Mouse (Mus musculus): Measurements from ENCODE around the gene Tiam2. TPM values are rescaled to one million over a fixed set of nuclear protein-coding genes. Genes with fewer than 3 reads are reported as not detected.

Gene Tiam2
- polyA plus RNA-seq, 1 experiment from 2014 or later, result 1.2 TPM

GRCm38 (mm10) chr17:3451077-3451476 is 124.7 kb downstream of the Tiam2 start:
- Histone ChIP-seq H3K4me1 (replicated peaks; ENCODE audit: control insufficient read depth, insufficient read depth) (no peaks in the 10 kb centered on the region), H3K36me3 (ENCODE audit: control insufficient read depth, insufficient read depth, low read length) (no peaks in the 10 kb centered on the region), H3K27me3 (ENCODE audit: control insufficient read depth, insufficient read depth, low read length) (no peaks in the 10 kb centered on the region), H3K4me3 (ENCODE audit: low read depth, low read length) (no peak overlapping the region), H3K9ac (ENCODE audit: low read length) (no peak overlapping the region), H3K27ac (replicated peaks) (no peak overlapping the region), H3K9me3 (ENCODE audit: control insufficient read depth, low read length) (no peaks in the 10 kb centered on the region), H3K4me2 (replicated peaks; ENCODE audit: low read depth) (no peak overlapping the region)
- TF ChIP-seq CTCF (IDR thresholded peaks at IDR 0.05; ENCODE audit: low read depth) (peak; percentile 97), EP300 (optimal IDR thresholded peaks at IDR 0.05) (no peak)
- peak; percentile 75 for DNase-seq (ENCODE audit: low spot score)
- ATAC-seq (ENCODE audit: low FRiP score, low TSS enrichment), result peak; percentile 84
- 76% methylated on average over 2 of the region's 2 CpGs for WGBS

GRCm38 (mm10) chr17:3452571-3453311 is 126.4 kb downstream of the Tiam2 start:
- no peaks in the 10 kb centered on the region for H3K9me3 ChIP-seq (ENCODE audit: control insufficient read depth, low read length)

GRCm38 (mm10) chr17:3453946-3454345 is 127.6 kb downstream of the Tiam2 start:
- no peaks in the 10 kb centered on the region for H3K27me3 ChIP-seq (ENCODE audit: control insufficient read depth, insufficient read depth, low read length)
- H3K27ac ChIP-seq (replicated peaks), result no peak overlapping the region
- H3K4me3 ChIP-seq (ENCODE audit: low read depth, low read length), result no peak overlapping the region
- WGBS, result 26% methylated on average over 10 of the region's 10 CpGs
- H3K4me2 ChIP-seq (replicated peaks; ENCODE audit: low read depth), result no peak overlapping the region
- DNase-seq (ENCODE audit: low spot score), result no peak
- no peaks in the 10 kb centered on the region for H3K4me1 ChIP-seq (replicated peaks; ENCODE audit: control insufficient read depth, insufficient read depth)
- H3K9me3 ChIP-seq (ENCODE audit: control insufficient read depth, low read length), result no peaks in the 10 kb centered on the region
- no peak overlapping the region for H3K9ac ChIP-seq (ENCODE audit: low read length)
- ATAC-seq (ENCODE audit: low FRiP score, low TSS enrichment), result no peak
- no peaks in the 10 kb centered on the region for H3K36me3 ChIP-seq (ENCODE audit: control insufficient read depth, insufficient read depth, low read length)
- TF ChIP-seq EP300 (optimal IDR thresholded peaks at IDR 0.05) (no peak), CTCF (IDR thresholded peaks at IDR 0.05; ENCODE audit: low read depth) (no peak)

More at GRCm38 (mm10) chr17:3452571-3453311, 126.4 kb downstream of the Tiam2 start:
- no peak for DNase-seq (ENCODE audit: low spot score)
- Histone ChIP-seq H3K9ac (ENCODE audit: low read length) (no peak overlapping the region), H3K4me3 (ENCODE audit: low read depth, low read length) (no peak overlapping the region), H3K4me1 (replicated peaks; ENCODE audit: control insufficient read depth, insufficient read depth) (no peaks in the 10 kb centered on the region), H3K36me3 (ENCODE audit: control insufficient read depth, insufficient read depth, low read length) (no peaks in the 10 kb centered on the region), H3K27me3 (ENCODE audit: control insufficient read depth, insufficient read depth, low read length) (no peaks in the 10 kb centered on the region), H3K27ac (replicated peaks) (no peak overlapping the region), H3K4me2 (replicated peaks; ENCODE audit: low read depth) (no peak overlapping the region)
- TF ChIP-seq EP300 (optimal IDR thresholded peaks at IDR 0.05) (no peak), CTCF (IDR thresholded peaks at IDR 0.05; ENCODE audit: low read depth) (no peak)
- ATAC-seq (ENCODE audit: low FRiP score, low TSS enrichment), result no peak
- 79% methylated on average over 12 of the region's 12 CpGs for WGBS

- Histone ChIP-seq H3K4me3 (ENCODE audit: low read depth, low read length) (no peak overlapping the region), H3K4me1 (replicated peaks; ENCODE audit: control insufficient read depth, insufficient read depth) (no peaks in the 10 kb centered on the region), H3K27me3 (ENCODE audit: control insufficient read depth, insufficient read depth, low read length) (no peaks in the 10 kb centered on the region), H3K9me3 (ENCODE audit: control insufficient read depth, low read length) (no peaks in the 10 kb centered on the region), H3K36me3 (ENCODE audit: control insufficient read depth, insufficient read depth, low read length) (no peaks in the 10 kb centered on the region), H3K9ac (ENCODE audit: low read length) (no peak overlapping the region), H3K4me2 (replicated peaks; ENCODE audit: low read depth) (no peak overlapping the region), H3K27ac (replicated peaks) (no peak overlapping the region)
- no peak for TF ChIP-seq CTCF (IDR thresholded peaks at IDR 0.05; ENCODE audit: low read depth)
- WGBS, result 81% methylated on average over 9 of the region's 9 CpGs
- ATAC-seq (ENCODE audit: low FRiP score, low TSS enrichment) (no peak), DNase-seq (ENCODE audit: low spot score) (no peak)
These were observed 128.5 kb downstream of the Tiam2 start for GRCm38 (mm10) chr17:3454850-3455249.

GRCm38 (mm10) chr17:3457914-3458681 is 131.7 kb downstream of the Tiam2 start:
- DNase-seq (ENCODE audit: low spot score), result no peak

GRCm38 (mm10) chr17:3465861-3466260 is 139.5 kb downstream of the Tiam2 start:
- no peak overlapping the region for H3K9ac ChIP-seq (ENCODE audit: low read length)
- H3K27me3 ChIP-seq (ENCODE audit: control insufficient read depth, insufficient read depth, low read length), result no peaks in the 10 kb centered on the region
- no peaks in the 10 kb centered on the region for H3K4me1 ChIP-seq (replicated peaks; ENCODE audit: control insufficient read depth, insufficient read depth)
- H3K27ac ChIP-seq (replicated peaks), result no peak overlapping the region
- H3K9me3 ChIP-seq (ENCODE audit: control insufficient read depth, low read length), result no peaks in the 10 kb centered on the region
- no peaks in the 10 kb centered on the region for H3K36me3 ChIP-seq (ENCODE audit: control insufficient read depth, insufficient read depth, low read length)
- H3K4me3 ChIP-seq (ENCODE audit: low read depth, low read length), result no peak overlapping the region
- TF ChIP-seq EP300 (optimal IDR thresholded peaks at IDR 0.05) (no peak), CTCF (IDR thresholded peaks at IDR 0.05; ENCODE audit: low read depth) (no peak)
- DNase-seq (ENCODE audit: low spot score) (no peak), ATAC-seq (ENCODE audit: low FRiP score, low TSS enrichment) (no peak)
- 79% methylated on average over 4 of the region's 4 CpGs for WGBS
- H3K4me2 ChIP-seq (replicated peaks; ENCODE audit: low read depth), result no peak overlapping the region

More at GRCm38 (mm10) chr17:3457914-3458681, 131.7 kb downstream of the Tiam2 start:
- ATAC-seq (ENCODE audit: low FRiP score, low TSS enrichment), result no peak
- Histone ChIP-seq H3K4me2 (replicated peaks; ENCODE audit: low read depth) (no peak overlapping the region), H3K4me1 (replicated peaks; ENCODE audit: control insufficient read depth, insufficient read depth) (no peaks in the 10 kb centered on the region), H3K9me3 (ENCODE audit: control insufficient read depth, low read length) (no peaks in the 10 kb centered on the region), H3K4me3 (ENCODE audit: low read depth, low read length) (no peak overlapping the region), H3K36me3 (ENCODE audit: control insufficient read depth, insufficient read depth, low read length) (no peaks in the 10 kb centered on the region), H3K27ac (replicated peaks) (no peak overlapping the region), H3K9ac (ENCODE audit: low read length) (no peak overlapping the region), H3K27me3 (ENCODE audit: control insufficient read depth, insufficient read depth, low read length) (no peaks in the 10 kb centered on the region)
- no peak for TF ChIP-seq CTCF (IDR thresholded peaks at IDR 0.05; ENCODE audit: low read depth)
- TF ChIP-seq EP300 (optimal IDR thresholded peaks at IDR 0.05), result no peak
- 51% methylated on average over 2 of the region's 2 CpGs for WGBS

Measured in stomach, postnatal 0 days (tissue).